Comparison of ENCODE assay signal across 9 mouse cellular contexts in genomic region chr6:55511212-55512065, GRCm38 (mm10). TPM values are rescaled to one million over a fixed set of nuclear protein-coding genes. Genes with fewer than 3 reads are reported as not detected.
A peak's percentile ranks its signal among the peaks of the same experiment; 100 is the strongest.
DNase-seq lines count a peak whose midpoint lies in the region; ATAC-seq and TF ChIP-seq lines count a peak whose summit lies in the region.
"Had no signal": no experiment of that assay in that cellular context is flagged by ENCODE, and none has a peak within 500 bp of the region (broad histone marks: within the 10 kb centered on the region; RNA-seq: fewer than 3 reads in every experiment).

No protein-coding gene starts in this region.

- H3K4me1 ChIP-seq in cortical plate, adult 2 months (ENCODE audit: control insufficient read depth, insufficient read depth, low read length), result no peaks in the 10 kb centered on the region
- H3K4me1 ChIP-seq in hindbrain, postnatal 0 days (ENCODE audit: insufficient read depth, low read length), result no peaks in the 10 kb centered on the region

- H3K36me3 ChIP-seq in hindbrain, postnatal 0 days (ENCODE audit: insufficient read depth, low read length), result no peaks in the 10 kb centered on the region

- H3K9me3 ChIP-seq in hindbrain, postnatal 0 days (ENCODE audit: low read length), result no peaks in the 10 kb centered on the region

- peak; percentile 76 for TF ChIP-seq CTCF in cortical plate, adult 2 months (IDR thresholded peaks at IDR 0.05; ENCODE audit: extremely low read depth, insufficient read depth, low read length)
- TF ChIP-seq CTCF in hindbrain, postnatal 0 days (IDR thresholded peaks at IDR 0.05; ENCODE audit: low read depth), result peak; percentile 89

- no peaks in the 10 kb centered on the region for H3K27me3 ChIP-seq in hindbrain, postnatal 0 days (ENCODE audit: insufficient read depth, low read length)

- DNase-seq in adrenal gland, postnatal 10 days, result peak; percentile 87
- DNase-seq in gastrocnemius, postnatal 14 days, result peak; percentile 78
- peak; percentile 95 for DNase-seq in hindbrain, postnatal 0 days (ENCODE audit: low spot score)
- peak; percentile 68 to 78 for DNase-seq in layer of hippocampus, postnatal 36 days
- peak; percentile 68 for DNase-seq in lung, postnatal 25 days (ENCODE audit: low spot score)
- peak; percentile 82 for DNase-seq in right cerebral cortex, adult 18-20 months
- peak; percentile 28 for DNase-seq in yolk sac, embryonic 10.5 days (ENCODE audit: low spot score)

- no peak overlapping the region for H3K27ac ChIP-seq in cortical plate, adult 2 months (ENCODE audit: insufficient read depth, low read length)
- no peak overlapping the region for H3K27ac ChIP-seq in hindbrain, postnatal 0 days
- H3K27ac ChIP-seq: macrophage had no signal

- 37% methylated on average over 12 of the region's 12 CpGs for WGBS in hindbrain, postnatal 0 days

- H3K4me3 ChIP-seq in cortical plate, adult 2 months (ENCODE audit: insufficient read depth, low read length), result no peak overlapping the region
- no peak overlapping the region for H3K4me3 ChIP-seq in hindbrain, postnatal 0 days (ENCODE audit: low read length)

- H3K9ac ChIP-seq in hindbrain, postnatal 0 days (replicated peaks; ENCODE audit: low read length), result no peak overlapping the region

- H3K4me2 ChIP-seq in hindbrain, postnatal 0 days (ENCODE audit: low read depth, low read length), result no peak overlapping the region; the same call in 1 of the 2 replicates

- TF ChIP-seq POLR2A in cortical plate, adult 2 months (IDR thresholded peaks at IDR 0.05; ENCODE audit: extremely low read depth, insufficient read depth, low read length), result no peak

- intact Hi-C loops in gastrocnemius, postnatal 14 days (cut with DNase I; ENCODE audit: low total_unique reads), result no loop called here

- ATAC-seq in hindbrain, postnatal 0 days, result peak; percentile 88

RNA-seq across cellular contexts. Expression of gene Adcyap1r1, which starts 59.7 kb away (rescaled TPM):
- 10 to 100 TPM; 28.8 to 37.0 TPM for total RNA-seq in adrenal gland, postnatal 10 days (2021)
- polyA plus RNA-seq in cortical plate, adult 2 months (2012; rRNA removed), result 84.4 and 87.0 TPM in 2 replicates
- total RNA-seq in gastrocnemius, postnatal 14 days (2021), result 1 to 10 TPM; 2.7 to 4.0 TPM
- 236 and 269 TPM in 2 replicates for total RNA-seq in hindbrain, postnatal 0 days (2014; rRNA removed)
- polyA plus RNA-seq in hindbrain, postnatal 0 days (2015; fragmentation: Nextera tagmentation; extraction: Ambion mirVana), result 67.1 and 72.2 TPM in 2 replicates
- total RNA-seq in layer of hippocampus, postnatal 36 days (2021), result 100 to 1,000 TPM; 138 to 149 TPM
- polyA plus RNA-seq: macrophage had no signal

Comparison
In these comparisons a context has a peak if more than half of its experiments do, and no peak if none do; other contexts are left out.
1. DNase-seq: peak in every context shown above with its lines; median percentile 95 in hindbrain, postnatal 0 days; 87 in adrenal gland, postnatal 10 days; 82 in right cerebral cortex, adult 18-20 months; 78 in gastrocnemius, postnatal 14 days; 73 in layer of hippocampus, postnatal 36 days; 68 in lung, postnatal 25 days; 28 in yolk sac, embryonic 10.5 days.
2. RNA of gene Adcyap1r1, which starts 59.7 kb away (total RNA-seq): 236 to 269 TPM in hindbrain, postnatal 0 days, 138 to 149 TPM in layer of hippocampus, postnatal 36 days and 28.8 to 37.0 TPM in adrenal gland, postnatal 10 days; 2.7 to 4.0 TPM in gastrocnemius, postnatal 14 days; every median in the first group is over 4 times any median in the second.